Mouse (Mus musculus): ENCODE data around the gene Pacs2.

DNA sequence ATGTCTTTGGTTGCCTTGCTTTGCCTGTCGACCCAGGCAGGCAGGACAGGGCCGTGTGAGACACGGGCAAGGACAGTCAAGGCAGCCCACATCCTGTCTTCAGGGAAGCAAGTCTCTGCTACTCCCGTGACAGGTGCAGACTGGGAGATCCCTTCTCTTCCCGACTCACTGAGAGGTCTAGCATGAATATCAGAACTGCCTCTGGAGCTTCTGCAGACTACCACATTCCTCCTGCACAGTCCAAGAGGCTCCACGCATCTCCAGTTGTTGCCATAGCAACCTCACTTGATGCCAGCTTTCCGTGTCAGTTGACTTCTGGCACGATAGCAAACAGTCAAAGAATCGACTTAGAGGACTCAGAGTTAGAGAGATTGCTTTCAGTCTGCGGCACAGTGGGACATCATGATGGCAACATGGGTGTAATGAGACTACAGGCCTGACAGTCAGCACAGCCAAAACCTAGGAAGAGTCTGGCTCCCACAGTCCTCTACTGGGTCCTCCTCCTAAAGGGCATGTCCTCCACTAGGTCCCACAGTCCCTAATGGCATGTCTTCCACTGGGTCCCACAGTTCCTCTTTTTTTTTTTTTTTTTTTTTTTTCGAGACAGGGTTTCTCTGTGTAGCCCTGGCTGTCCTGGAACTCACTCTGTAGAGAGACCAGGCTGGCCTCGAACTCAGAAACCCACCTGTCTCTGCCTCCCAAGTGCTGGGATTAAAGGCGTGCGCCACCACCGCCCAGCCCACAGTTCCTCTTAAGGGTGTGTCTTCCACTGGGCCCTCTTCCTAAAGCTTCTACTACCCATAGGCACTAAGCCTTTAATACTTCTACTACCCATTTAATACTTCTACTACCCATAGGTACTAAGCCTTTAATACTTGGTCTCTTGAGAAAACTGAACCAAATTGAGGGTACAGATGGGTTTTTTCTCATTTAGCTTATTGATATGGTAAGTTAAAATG is 27.5 kb downstream of the Pacs2 start:
- no peak for TF ChIP-seq CTCF (IDR thresholded peaks at IDR 0.05; ENCODE audit: insufficient read depth, low read length)
- TF ChIP-seq POLR2A (IDR thresholded peaks at IDR 0.05; ENCODE audit: borderline replicate concordance, extremely low read depth, low read depth, low read length), result no peak
